ENCODE assay signal across 14 mouse cellular contexts in genomic region chr1:193397109-193397508, GRCm38 (mm10). TPM values are rescaled to one million over a fixed set of nuclear protein-coding genes. Genes with fewer than 3 reads are reported as not detected.
"Had no signal": no experiment of that assay in that cellular context is flagged by ENCODE, and none has a peak within 500 bp of the region (broad histone marks: within the 10 kb centered on the region; RNA-seq: fewer than 3 reads in every experiment).

No protein-coding gene starts in this region.

- H3K4me2 ChIP-seq: limb, embryonic 12.5 days; liver, embryonic 13.5 days; lung, embryonic 15.5 days; midbrain, embryonic 13.5 days had no signal

- H3K4me1 ChIP-seq: lung, embryonic 15.5 days; megakaryocyte, embryonic 14.5 days; midbrain, embryonic 13.5 days had no signal

- H3K27me3 ChIP-seq: limb, embryonic 12.5 days; liver, embryonic 13.5 days; lung, embryonic 15.5 days; midbrain, embryonic 13.5 days had no signal

- H3K9me3 ChIP-seq: limb, embryonic 12.5 days; liver, embryonic 13.5 days; lung, embryonic 15.5 days; megakaryocyte, embryonic 14.5 days; midbrain, embryonic 13.5 days had no signal

- DNase-seq: kidney, adult 9 months; kidney, postnatal 10 days; kidney, postnatal 4 days; liver; liver, embryonic 13.5 days; liver, postnatal 0 days; lung, postnatal 14 days; right cerebral cortex, postnatal 14 days had no signal

- H3K9ac ChIP-seq: limb, embryonic 12.5 days; liver, embryonic 13.5 days; liver, postnatal 0 days; lung, embryonic 15.5 days; midbrain, embryonic 13.5 days had no signal

- H3K4me3 ChIP-seq: left cerebral cortex, adult 2 months; limb, embryonic 12.5 days; liver, embryonic 13.5 days; lung, embryonic 15.5 days; megakaryocyte, embryonic 14.5 days; midbrain, embryonic 13.5 days had no signal

- H3K27ac ChIP-seq: left cerebral cortex, adult 2 months; limb, embryonic 12.5 days; liver, embryonic 13.5 days; lung, embryonic 15.5 days; macrophage; midbrain, embryonic 13.5 days had no signal

- ATAC-seq: liver, postnatal 0 days; midbrain, embryonic 13.5 days had no signal

- H3K36me3 ChIP-seq: limb, embryonic 12.5 days; liver, embryonic 13.5 days; lung, embryonic 15.5 days; midbrain, embryonic 13.5 days had no signal

RNA-seq across cellular contexts. Expression of gene Camk1g, which starts 27.0 kb away (rescaled TPM):
- polyA plus RNA-seq: macrophage had no signal
